Mouse (Mus musculus): ENCODE measurements around the gene Gm15155.

DNA sequence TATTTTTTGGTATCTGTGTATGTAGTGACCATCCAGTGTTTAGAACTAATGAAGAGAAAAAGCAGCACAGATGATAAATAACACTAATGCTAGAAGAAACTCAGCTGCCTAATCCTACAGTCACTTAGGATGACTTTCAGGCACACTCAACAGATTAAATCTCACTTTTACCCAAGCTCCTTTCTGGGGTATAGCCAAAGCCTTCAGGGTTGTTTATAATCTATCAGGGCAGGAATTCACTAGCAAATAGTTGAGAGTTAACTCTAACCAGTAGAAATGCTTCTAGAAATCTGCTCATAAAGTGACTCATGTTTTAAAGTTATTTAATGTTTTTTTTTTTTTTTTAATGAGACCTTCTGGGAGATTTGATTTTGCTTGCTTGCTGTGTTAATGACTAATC lies 44.8 kb upstream of the Gm15155 start:
- TF ChIP-seq POLR2A (IDR thresholded peaks at IDR 0.05; ENCODE audit: insufficient read depth, low read length): no peak
- no peak for TF ChIP-seq CTCF (IDR thresholded peaks at IDR 0.05; ENCODE audit: low read depth, low read length)
